Mouse (Mus musculus) E14TG2a.4 (cell line): Measurements from ENCODE around the gene Gm20388.

ENCODE experiments used
- CTCF ChIP-seq: conservative IDR thresholded peaks from 2 replicates; pipeline ENCODE4 v1.5.1; 2014; ENCODE audit warnings: low read length
- NANOG ChIP-seq: IDR thresholded peaks from 2 replicates; pipeline ENCODE4 v1.6.1; 2014; ENCODE audit warnings: borderline replicate concordance, low read length, mixed read lengths

- TF ChIP-seq CTCF (no peak), NANOG (no peak)
These were observed 3535.3 kb downstream of the Gm20388 start for GRCm38 (mm10) chr8:123445981-123446380.
